Mouse (Mus musculus) ES-E14 (cell line): ENCODE measurements at regions not wholly inside any gene's neighbourhood (a gene's known extent, or its start where the extent isn't known, plus 50 kb on each side); places are given as distances from the start of the nearest gene placed in this dataset.

Source experiments
- DNase-seq: peaks from one replicate; pipeline ENCODE4 v3.0.0-alpha.2; 2013; ENCODE audit warnings: low read depth, low spot score
- H3K27ac ChIP-seq: 2 replicates; pipeline ENCODE4 v1.5.1; 2012; ENCODE audit warnings: low read depth, mild to moderate bottlenecking, low read length, moderate library complexity, mixed read lengths; ENCODE audit not compliant: poor library complexity, insufficient read depth, severe bottlenecking
- H3K36me3 ChIP-seq: 2 replicates; pipeline ENCODE4 v1.6.1; 2012; ENCODE audit warnings: mild to moderate bottlenecking, low read length, moderate library complexity, mixed read lengths; ENCODE audit not compliant: control insufficient read depth, poor library complexity, insufficient read depth, severe bottlenecking
- H3K4me1 ChIP-seq, 2 experiments: fragments of 150-350 bp in 1 of 2; sonication (generic) in 1 of 2; 2 replicates each; pipeline ENCODE4 v1.6.1; 2012; ENCODE audit warnings: low read length in 2 of 2, mild to moderate bottlenecking in 1 of 2, mixed read lengths in 1 of 2; ENCODE audit not compliant: control insufficient read depth in 2 of 2, insufficient read depth in 2 of 2, poor library complexity in 1 of 2
- H3K4me3 ChIP-seq, 2 experiments: fragments of 150-350 bp in 1 of 2; sonication (generic) in 1 of 2; 2 replicates each; pipeline ENCODE4 v1.5.1; 2012; ENCODE audit warnings: low read length in 2 of 2, low read depth in 1 of 2, mild to moderate bottlenecking in 1 of 2, mixed read lengths in 1 of 2; ENCODE audit not compliant: insufficient read depth in 1 of 2, poor library complexity in 1 of 2, severe bottlenecking in 1 of 2
- H3K9ac ChIP-seq: 2 replicates; pipeline ENCODE4 v1.6.1; 2012; ENCODE audit warnings: low read depth, mild to moderate bottlenecking, low read length, mixed read lengths; ENCODE audit not compliant: poor library complexity, insufficient read depth, severe bottlenecking
- H3K9me3 ChIP-seq: fragments of 150-350 bp; sonication (generic); 2 replicates; pipeline ENCODE4 v1.6.1; 2012; ENCODE audit warnings: low read depth, mild to moderate bottlenecking, low read length; ENCODE audit not compliant: control insufficient read depth, insufficient read depth
- CHD2 ChIP-seq: IDR thresholded peaks from 2 replicates; pipeline ENCODE4 v1.6.1; 2014; ENCODE audit warnings: mild to moderate bottlenecking, low read depth, low read length, inconsistent platforms
- HCFC1 ChIP-seq: IDR thresholded peaks from 2 replicates; pipeline ENCODE4 v1.6.1; 2012; ENCODE audit warnings: low read length, inconsistent platforms, borderline replicate concordance; ENCODE audit not compliant: insufficient read depth
- MAFK ChIP-seq: IDR thresholded peaks from 2 replicates; pipeline ENCODE4 v1.6.1; 2014; ENCODE audit warnings: mild to moderate bottlenecking, low read depth, low read length, inconsistent platforms; ENCODE audit not compliant: insufficient read depth
- ZC3H11A ChIP-seq: IDR thresholded peaks from 2 replicates; pipeline ENCODE4 v1.6.1; 2012; ENCODE audit warnings: low read depth, mild to moderate bottlenecking, inconsistent platforms, low read length, borderline replicate concordance
- ZNF384 ChIP-seq: IDR thresholded peaks from 2 replicates; pipeline ENCODE4 v1.6.1; 2012; ENCODE audit warnings: low read depth, low read length, inconsistent platforms
- in situ Hi-C, 2 experiments: fragments of 600-800 bp; cut with MboI; formaldehyde crosslinking; loops; one replicate each; pipeline ENCODE4 v1.15.1; 2025; ENCODE audit warnings: low sequenced_read_pairs in 2 of 2, inconsistent platforms in 1 of 2; ENCODE audit not compliant: unreplicated experiment in 2 of 2

DNA sequence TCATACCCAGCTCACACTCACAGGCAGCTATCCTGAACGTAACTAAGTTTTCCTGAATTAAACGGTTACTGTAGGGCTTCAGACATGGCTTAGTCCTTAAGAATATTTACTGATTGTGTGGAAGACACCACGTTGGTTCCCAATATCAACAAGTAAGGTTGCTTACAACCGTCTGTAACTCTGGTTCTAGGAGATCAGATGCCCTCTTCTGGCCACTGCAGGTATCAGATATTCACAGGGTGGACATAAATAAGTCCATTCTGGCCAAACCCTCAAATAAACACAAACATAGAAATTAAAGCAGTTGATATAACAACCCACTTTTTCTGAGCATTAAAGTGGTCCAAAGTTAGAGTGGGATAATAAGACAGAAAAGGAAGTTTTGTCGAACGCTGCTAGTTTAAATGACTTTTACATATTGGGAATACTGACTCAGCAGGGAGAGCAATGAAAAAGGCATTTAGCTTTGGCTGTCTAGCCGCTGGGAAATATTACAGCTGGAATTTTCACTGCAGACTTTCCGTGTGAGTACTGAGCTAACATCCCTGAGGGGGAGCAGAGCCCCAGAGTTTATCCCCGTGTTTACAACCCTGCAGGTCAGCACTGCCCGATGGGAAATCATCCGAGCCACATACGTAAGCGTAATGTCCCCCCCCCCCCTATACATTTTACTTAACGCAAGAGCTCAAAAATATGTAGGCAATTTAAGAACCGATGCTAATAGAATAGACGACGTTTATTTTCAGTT is 264.4 kb downstream of the Pou4f1 start:
- Histone ChIP-seq H3K36me3 (no peaks in the 10 kb centered on the region), H3K4me3 (no peak overlapping the region), H3K27ac (no peak overlapping the region), H3K9me3 (no peaks in the 10 kb centered on the region), H3K9ac (no peak overlapping the region), H3K4me1 (no peaks in the 10 kb centered on the region)
- in situ Hi-C loops = no loop called here
- no peak for TF ChIP-seq HCFC1
- no peak for TF ChIP-seq CHD2
- TF ChIP-seq ZC3H11A = no peak
- TF ChIP-seq MAFK = no peak
- TF ChIP-seq ZNF384 = no peak
- peak; percentile 4 for DNase-seq

DNA sequence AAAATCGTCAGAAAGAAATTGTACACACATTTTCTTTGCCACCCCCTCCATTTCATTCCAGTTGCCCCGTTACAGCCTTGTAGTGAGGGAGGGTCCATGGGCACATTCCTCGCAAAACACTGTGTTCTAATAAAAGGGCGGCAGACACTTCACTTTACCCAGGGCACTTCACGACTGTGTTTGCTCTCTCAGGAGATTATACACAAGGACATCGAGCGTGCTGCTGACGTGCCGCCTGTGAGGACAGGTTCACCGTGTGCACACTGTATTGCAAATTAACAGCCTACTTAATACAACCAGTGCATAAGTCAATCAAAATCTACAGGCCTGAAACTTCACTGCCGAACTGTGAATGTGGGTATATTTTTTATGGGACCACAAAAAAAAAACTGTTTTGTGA is 274.6 kb downstream of the Pou4f1 start:
- H3K36me3 ChIP-seq = no peaks in the 10 kb centered on the region
- H3K9ac ChIP-seq = no peak overlapping the region
- no peaks in the 10 kb centered on the region for H3K4me1 ChIP-seq
- H3K9me3 ChIP-seq = no peaks in the 10 kb centered on the region
- no peak for TF ChIP-seq HCFC1
- no peak for TF ChIP-seq MAFK
- no peak for TF ChIP-seq CHD2
- TF ChIP-seq ZNF384 = no peak
- TF ChIP-seq ZC3H11A = no peak
- no peak overlapping the region for H3K27ac ChIP-seq
- H3K4me3 ChIP-seq = no peak overlapping the region
- no peak for DNase-seq
- in situ Hi-C loops = no loop called here

DNA sequence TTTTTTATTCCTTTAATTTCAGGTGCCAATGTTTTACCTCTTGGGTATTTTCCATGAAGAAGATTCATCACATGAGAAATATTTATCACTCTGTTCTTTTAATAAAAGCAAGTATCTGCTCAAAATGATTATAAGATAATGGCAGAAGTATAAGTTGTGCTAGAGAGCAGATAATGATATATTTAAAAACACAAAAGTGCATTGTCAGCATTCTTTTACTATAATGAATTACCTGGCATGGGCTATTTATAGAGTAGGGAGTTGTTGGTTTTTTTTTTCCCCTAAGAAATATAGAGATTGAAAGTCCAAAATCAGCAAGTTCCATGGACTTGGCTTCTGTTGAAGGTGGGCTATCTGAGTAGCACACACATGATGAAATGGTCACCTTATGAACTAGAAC is 292.7 kb downstream of the Pou4f1 start:
- H3K9ac ChIP-seq = no peak overlapping the region
- H3K9me3 ChIP-seq = no peaks in the 10 kb centered on the region
- in situ Hi-C loops = no loop called here
- H3K4me1 ChIP-seq = no peaks in the 10 kb centered on the region
- H3K4me3 ChIP-seq = no peak overlapping the region
- H3K36me3 ChIP-seq = no peaks in the 10 kb centered on the region
- TF ChIP-seq HCFC1 (no peak), ZC3H11A (no peak), CHD2 (no peak), MAFK (peak; percentile 50; the same call in 1 of the 2 replicates), ZNF384 (no peak)
- no peak overlapping the region for H3K27ac ChIP-seq
- DNase-seq = no peak

DNA sequence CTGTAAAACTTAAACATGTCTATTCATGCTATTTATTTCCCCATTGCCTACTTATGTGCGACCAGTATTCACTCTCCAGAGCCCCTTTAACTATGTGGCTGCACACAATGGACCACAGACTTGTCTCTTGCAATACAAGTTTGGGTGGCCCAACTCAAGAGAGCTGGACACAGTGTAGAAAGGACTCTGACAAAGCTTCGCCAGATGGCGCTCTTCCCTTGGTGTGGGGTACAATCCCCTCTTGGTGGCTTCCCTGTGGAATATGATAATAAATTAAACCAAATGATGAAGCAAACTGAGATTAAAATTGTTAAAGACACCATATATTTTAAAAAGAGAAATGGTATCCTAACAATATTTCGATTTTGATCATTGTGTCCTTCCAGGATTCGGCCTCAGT is 302.6 kb upstream of the Ednrb start:
- peak; percentile 13 for DNase-seq
- Histone ChIP-seq H3K36me3 (no peaks in the 10 kb centered on the region), H3K4me3 (no peak overlapping the region), H3K9me3 (no peaks in the 10 kb centered on the region), H3K9ac (no peak overlapping the region), H3K4me1 (no peaks in the 10 kb centered on the region), H3K27ac (no peak overlapping the region)
- TF ChIP-seq HCFC1 = no peak
- in situ Hi-C loops = no loop called here

DNA sequence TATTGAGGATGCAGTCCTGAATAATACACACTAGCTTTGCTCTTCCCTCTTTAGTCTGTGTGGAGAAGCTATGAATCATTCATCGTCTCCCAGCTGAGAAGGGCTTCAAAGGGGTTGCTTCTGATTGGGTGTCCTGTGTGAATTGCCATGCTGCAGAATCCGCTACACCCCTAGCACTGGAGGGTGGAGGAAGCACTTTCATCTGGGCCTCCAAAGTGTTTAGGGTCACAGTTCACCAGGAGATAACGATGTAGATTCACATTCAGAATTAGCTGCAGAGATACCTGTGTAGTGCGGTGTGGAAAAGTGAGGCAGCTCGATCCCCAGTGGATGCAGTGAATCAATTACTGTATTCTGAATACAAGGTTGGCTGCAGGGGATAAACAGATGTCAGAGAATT is 301.2 kb upstream of the Ednrb start:
- no peak for TF ChIP-seq ZC3H11A
- TF ChIP-seq ZNF384 = no peak
- TF ChIP-seq MAFK = no peak
- TF ChIP-seq HCFC1 = no peak
- TF ChIP-seq CHD2 = no peak
- H3K4me3 ChIP-seq = no peak overlapping the region
- no peak for DNase-seq
- H3K27ac ChIP-seq = no peak overlapping the region
- no peaks in the 10 kb centered on the region for H3K4me1 ChIP-seq
- no peaks in the 10 kb centered on the region for H3K9me3 ChIP-seq
- no peaks in the 10 kb centered on the region for H3K36me3 ChIP-seq
- no peak overlapping the region for H3K9ac ChIP-seq
- in situ Hi-C loops = no loop called here
